Mouse (Mus musculus) embryo, embryonic 9.5 days (tissue): ENCODE measurements around the gene Secisbp2l.

Source experiments
- DNase-seq: peaks from one replicate; pipeline ENCODE4 v3.0.0-alpha.2; 2017; ENCODE audit errors: extremely low spot score

The Secisbp2l gene

DNA sequence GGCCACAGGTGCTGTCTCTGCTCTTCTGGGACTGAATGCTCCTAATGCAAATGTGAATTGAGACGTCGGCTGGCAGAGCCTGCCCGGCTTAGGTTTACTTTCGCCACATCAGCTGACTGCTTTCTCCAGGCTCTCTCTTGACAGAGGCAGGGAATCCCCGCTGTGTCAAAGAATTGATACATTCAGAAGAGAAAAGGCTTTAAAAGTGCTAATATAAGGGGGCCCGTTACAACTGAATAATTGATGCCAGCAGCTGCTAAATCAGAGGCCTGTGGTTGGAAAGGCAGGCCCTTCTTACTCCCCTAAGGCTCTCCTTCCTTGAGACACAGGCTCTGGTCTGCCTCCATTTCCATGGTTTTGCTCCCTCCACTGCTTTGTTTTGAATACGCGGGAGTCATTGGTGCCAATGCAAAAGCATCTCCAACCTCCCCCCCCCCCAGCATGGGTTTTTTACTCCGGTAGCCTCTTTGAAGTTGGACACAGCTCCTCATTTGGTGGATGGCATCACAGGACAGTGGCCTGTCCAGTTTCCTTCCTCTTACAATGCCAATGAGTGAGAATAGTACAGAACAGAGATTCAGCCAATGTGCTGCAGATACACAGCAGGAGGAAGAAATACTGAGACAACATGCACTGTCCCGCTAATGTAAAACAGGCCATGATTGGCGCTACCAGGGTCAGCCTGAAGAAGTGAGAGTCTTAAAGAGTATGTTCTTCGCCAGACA is 77.6 kb downstream of the Secisbp2l start:
- DNase-seq, result peak; percentile 10

DNA sequence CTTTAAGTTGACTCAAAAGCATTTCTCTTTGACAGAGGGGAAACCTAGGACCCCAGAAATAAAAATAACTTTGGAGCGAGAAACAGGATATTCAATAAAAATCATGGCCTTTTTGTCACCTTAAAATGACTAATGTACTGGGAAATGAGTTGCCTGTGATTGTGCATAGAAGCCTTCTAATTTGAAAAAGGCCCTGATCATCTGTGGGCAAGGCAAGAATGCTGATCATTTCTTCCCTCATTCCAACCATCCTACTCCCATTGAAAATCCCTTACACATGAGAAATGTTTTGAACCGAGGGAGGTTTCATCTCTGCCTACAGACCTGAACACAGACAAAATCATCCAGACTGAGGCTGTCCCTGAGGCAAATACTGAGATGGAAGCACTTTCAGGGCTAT is 79.8 kb downstream of the Secisbp2l start:
- no peak for DNase-seq

DNA sequence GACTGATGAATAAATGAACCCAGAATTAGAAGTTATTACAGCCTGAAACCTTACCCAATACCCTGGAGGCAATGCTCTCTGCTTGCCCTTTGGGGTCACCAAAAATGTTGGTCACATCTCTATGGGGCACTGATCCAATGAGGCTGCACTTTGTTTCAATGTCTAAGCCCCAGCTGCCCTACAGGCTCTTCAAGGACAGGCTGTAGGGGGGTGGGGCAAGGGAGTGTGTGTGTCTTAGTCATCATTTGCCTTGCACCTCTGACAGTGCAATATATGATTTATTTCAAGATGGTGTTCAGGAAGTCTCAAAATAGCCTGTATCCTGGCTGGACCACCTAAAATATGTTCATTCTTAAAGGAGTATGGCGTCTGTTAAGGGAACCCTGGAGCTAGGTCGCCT is 81.1 kb downstream of the Secisbp2l start:
- DNase-seq, result no peak

DNA sequence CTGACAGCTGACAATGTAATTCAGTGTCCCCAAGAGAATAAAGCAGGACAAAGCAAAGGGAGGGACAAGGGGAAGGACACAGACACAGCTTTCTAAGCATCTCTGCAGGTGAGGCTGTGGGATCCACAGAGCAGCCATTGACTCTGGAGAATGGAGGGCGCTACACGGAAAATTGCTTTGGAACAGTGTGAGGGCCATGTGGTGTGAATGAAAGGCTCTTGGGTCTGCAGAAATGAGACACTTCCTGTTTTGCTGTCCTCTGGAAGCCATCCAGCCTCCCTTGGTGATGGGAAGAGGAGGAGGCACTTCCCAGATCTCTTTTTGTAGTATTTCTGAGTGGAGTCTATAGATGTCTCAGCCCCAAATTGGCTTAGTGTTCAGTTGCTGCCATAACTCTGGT is 86.5 kb downstream of the Secisbp2l start:
- no peak for DNase-seq

DNA sequence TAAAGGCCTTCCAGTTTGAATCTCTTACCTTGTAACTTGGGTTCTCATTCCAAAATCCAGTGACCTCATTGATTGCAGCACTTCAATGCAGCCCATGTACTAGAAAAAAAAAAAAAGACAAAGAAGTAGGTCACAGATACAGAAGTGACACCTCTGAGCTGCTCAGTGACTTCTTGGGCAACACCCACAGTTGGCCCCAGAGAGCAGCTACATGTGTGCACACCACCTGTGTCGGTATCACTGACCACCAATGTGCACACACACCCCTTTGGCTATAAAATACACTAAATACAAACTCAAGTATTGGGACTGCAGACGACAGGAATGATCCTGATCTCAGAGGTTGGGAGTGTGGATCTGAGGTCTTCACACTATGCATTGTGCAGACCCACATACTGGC is 87.9 kb downstream of the Secisbp2l start:
- DNase-seq, result no peak

DNA sequence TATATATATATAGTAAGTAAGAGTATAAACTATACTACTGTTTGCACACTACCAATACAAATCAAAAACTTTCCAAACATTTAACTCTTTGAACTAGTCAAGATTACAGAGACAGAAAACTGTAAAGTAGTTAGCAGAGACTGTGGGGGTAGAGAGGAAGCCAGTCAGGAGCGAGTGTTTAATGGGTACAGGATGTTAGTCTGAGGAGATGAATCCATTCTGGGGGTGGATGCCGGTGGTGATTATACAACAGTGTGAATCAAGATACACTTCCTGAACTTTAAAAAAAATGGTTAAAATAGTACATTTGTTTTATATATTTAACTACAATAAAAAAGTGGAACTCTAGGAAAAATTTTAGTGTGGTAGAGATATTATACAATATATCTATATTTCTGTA is 90.7 kb downstream of the Secisbp2l start:
- no peak for DNase-seq
